Mouse (Mus musculus) C2C12 (cell line): ENCODE data around the gene Gucy2e. TPM values are rescaled to one million over a fixed set of nuclear protein-coding genes. Genes with fewer than 3 reads are reported as not detected.

Experiments used
- H3K27me3 ChIP-seq: one replicate; pipeline ENCODE4 v1.6.1; 2011; ENCODE audit not compliant: control insufficient read depth, insufficient read depth, insufficient read length
- H3K36me3 ChIP-seq: one replicate; pipeline ENCODE4 v1.6.1; 2011; ENCODE audit not compliant: control insufficient read depth, insufficient read depth
- H3K4me3 ChIP-seq: one replicate; pipeline ENCODE4 v1.5.1; 2011; ENCODE audit warnings: mild to moderate bottlenecking, control low read depth; ENCODE audit not compliant: poor library complexity, insufficient read depth, severe bottlenecking
- H3K79me2 ChIP-seq: one replicate; pipeline ENCODE4 v1.6.1; 2011; ENCODE audit not compliant: control insufficient read depth, insufficient read depth
- H3K79me3 ChIP-seq: one replicate; pipeline ENCODE4 v1.6.1; 2011; ENCODE audit warnings: low read depth, control low read depth
- H3ac ChIP-seq: one replicate; pipeline ENCODE3; 2011; ENCODE audit warnings: low read depth; ENCODE audit not compliant: control insufficient read depth, insufficient read length
- CEBPB ChIP-seq: IDR thresholded peaks from one replicate; pipeline ENCODE4 v1.6.1; 2011; ENCODE audit warnings: low read depth, mild to moderate bottlenecking, control low read depth, moderate library complexity
- CTCF ChIP-seq: IDR thresholded peaks from one replicate; pipeline ENCODE4 v1.5.1; 2011; ENCODE audit not compliant: control insufficient read depth, insufficient read depth, insufficient read length
- FOSL1 ChIP-seq: IDR thresholded peaks from one replicate; pipeline ENCODE4 v1.8.0; 2011; ENCODE audit warnings: mild to moderate bottlenecking, low read length; ENCODE audit not compliant: poor library complexity, insufficient read depth, severe bottlenecking
- MAX ChIP-seq: IDR thresholded peaks from one replicate; pipeline ENCODE4 v1.6.1; 2011; ENCODE audit warnings: mild to moderate bottlenecking, control low read depth
- MYOD1 ChIP-seq: IDR thresholded peaks from one replicate; pipeline ENCODE4 v1.6.1; 2011; ENCODE audit warnings: low read depth; ENCODE audit not compliant: control insufficient read depth, insufficient read length
- MYOG ChIP-seq: IDR thresholded peaks from one replicate; pipeline ENCODE4 v1.6.1; 2011; ENCODE audit not compliant: control insufficient read depth, insufficient read length; ENCODE audit errors: extremely low read depth
- USF1 ChIP-seq: IDR thresholded peaks from one replicate; pipeline ENCODE4 v1.6.1; 2011; ENCODE audit warnings: low read depth, mild to moderate bottlenecking, control low read depth, moderate library complexity
- polyA plus RNA-seq: library from polyadenylated mRNA; unstranded; fragments of >200 nt; fragmentation: generic; extraction: Trizol; gene quantifications from one replicate; pipeline ENCODE4 v1.2.1, GENCODE M21; 2012; ENCODE audit warnings: missing spikeins

Gucy2e gene
- polyA plus RNA-seq, 1 experiment: not detected

GRCm38 (mm10) chr11:69178525-69178924 is 58.3 kb downstream of the Gucy2e start:
- Histone ChIP-seq H3ac (no peak overlapping the region), H3K79me3 (no peaks in the 10 kb centered on the region), H3K27me3 (peaks cover 3% of the 10 kb centered on the region), H3K36me3 (no peaks in the 10 kb centered on the region), H3K4me3 (no peak overlapping the region), H3K79me2 (no peaks in the 10 kb centered on the region)
- TF ChIP-seq FOSL1 (no peak), MAX (no peak), USF1 (no peak), MYOD1 (no peak)

- Histone ChIP-seq H3K27me3 (no peaks in the 10 kb centered on the region), H3K79me2 (no peaks in the 10 kb centered on the region), H3K36me3 (no peaks in the 10 kb centered on the region), H3ac (no peak overlapping the region), H3K4me3 (no peak overlapping the region), H3K79me3 (no peaks in the 10 kb centered on the region)
- no peak for TF ChIP-seq MYOD1
- TF ChIP-seq FOSL1: no peak
- TF ChIP-seq CTCF: no peak
- TF ChIP-seq MAX: no peak
- TF ChIP-seq CEBPB: no peak
- no peak for TF ChIP-seq USF1
- no peak for TF ChIP-seq MYOG
Measured at GRCm38 (mm10) chr11:69174722-69175121, 62.1 kb downstream of the Gucy2e start.

GRCm38 (mm10) chr11:69172606-69173005 is 64.2 kb downstream of the Gucy2e start:
- Histone ChIP-seq H3K36me3 (no peaks in the 10 kb centered on the region), H3K4me3 (no peak overlapping the region), H3K79me3 (no peaks in the 10 kb centered on the region), H3K27me3 (peaks cover 16% of the 10 kb centered on the region), H3ac (no peak overlapping the region), H3K79me2 (no peaks in the 10 kb centered on the region)
- TF ChIP-seq MAX (no peak), CEBPB (no peak), FOSL1 (no peak)

GRCm38 (mm10) chr11:69171626-69172025 is 65.2 kb downstream of the Gucy2e start:
- Histone ChIP-seq H3ac (no peak overlapping the region), H3K36me3 (no peaks in the 10 kb centered on the region), H3K79me2 (no peaks in the 10 kb centered on the region), H3K79me3 (no peaks in the 10 kb centered on the region), H3K4me3 (no peak overlapping the region), H3K27me3 (peaks cover 21% of the 10 kb centered on the region)
- TF ChIP-seq MYOD1 (peak; percentile 51), CTCF (peak; percentile 69), CEBPB (no peak)

GRCm38 (mm10) chr11:69169313-69169712 is 67.5 kb downstream of the Gucy2e start:
- H3K4me3 ChIP-seq: no peak overlapping the region
- H3K79me3 ChIP-seq: no peaks in the 10 kb centered on the region
- no peak for TF ChIP-seq MYOD1
- no peak for TF ChIP-seq CTCF
- TF ChIP-seq CEBPB: no peak
- no peak for TF ChIP-seq MYOG
- TF ChIP-seq MAX: no peak
- TF ChIP-seq USF1: no peak
- TF ChIP-seq FOSL1: no peak
- no peaks in the 10 kb centered on the region for H3K79me2 ChIP-seq
- H3ac ChIP-seq: no peak overlapping the region
- H3K27me3 ChIP-seq: peaks cover 39% of the 10 kb centered on the region
- no peaks in the 10 kb centered on the region for H3K36me3 ChIP-seq

Other genes starting within 250 kb of the Gucy2e start
- gene Pfas, start 228.6 kb downstream of the Gucy2e start, polyA plus RNA-seq: 22.2 TPM
- gene Ctc1, start 221.1 kb downstream of the Gucy2e start, polyA plus RNA-seq: 35.0 TPM
- 76.6 TPM for gene Aurkb, start 191.4 kb downstream of the Gucy2e start, polyA plus RNA-seq
- gene Borcs6, start 177.3 kb downstream of the Gucy2e start, polyA plus RNA-seq: 14.3 TPM
- gene Tmem107, start 166.2 kb downstream of the Gucy2e start, polyA plus RNA-seq: 41.9 TPM
- 20.9 TPM for gene Vamp2, start 148.5 kb downstream of the Gucy2e start, polyA plus RNA-seq
- 4.5 TPM for gene Per1, start 141.8 kb downstream of the Gucy2e start, polyA plus RNA-seq
- 0.06 TPM for gene Hes7, start 116.6 kb downstream of the Gucy2e start, polyA plus RNA-seq
- 0.21 TPM for gene 9130213A22Rik, start 114.4 kb downstream of the Gucy2e start, polyA plus RNA-seq
- gene Aloxe3, start 111.1 kb downstream of the Gucy2e start, polyA plus RNA-seq: 0.14 TPM
- not detected for gene Alox12b, start 80.0 kb downstream of the Gucy2e start, polyA plus RNA-seq
- gene Alox8, start 39.2 kb downstream of the Gucy2e start, polyA plus RNA-seq: 0.06 TPM
- gene Cntrob, start 86.7 kb upstream of the Gucy2e start, polyA plus RNA-seq: 9.9 TPM
- 114 TPM for gene Trappc1, start 86.9 kb upstream of the Gucy2e start, polyA plus RNA-seq
- 3.2 TPM for gene Kcnab3, start 89.2 kb upstream of the Gucy2e start, polyA plus RNA-seq
- gene Rnf227, start 103.4 kb upstream of the Gucy2e start, polyA plus RNA-seq: 3.9 TPM
- 100 TPM for gene Chd3, start 132.4 kb upstream of the Gucy2e start, polyA plus RNA-seq
- gene Naa38, start 158.5 kb upstream of the Gucy2e start, polyA plus RNA-seq: 229 TPM
- gene Cyb5d1, start 158.6 kb upstream of the Gucy2e start, polyA plus RNA-seq: 22.8 TPM
- 0.16 TPM for gene Tmem88, start 161.2 kb upstream of the Gucy2e start, polyA plus RNA-seq
- gene Kdm6b, start 176.6 kb upstream of the Gucy2e start, polyA plus RNA-seq: 9.0 TPM